Mouse (Mus musculus) heart, postnatal 14 days (tissue): ENCODE data around the gene Kremen1. TPM values are rescaled to one million over a fixed set of nuclear protein-coding genes. Genes with fewer than 3 reads are reported as not detected.
A peak's percentile ranks its signal among the peaks of the same experiment; 100 is the strongest.

Experiments used
- DNase-seq, 2 experiments: peaks; one replicate each; pipeline ENCODE4 v3.0.0; 2021 to 2022
- intact Hi-C: fragments of 180-260 bp; cut with DNase I; formaldehyde crosslinking; loops from one replicate; pipeline ENCODE4 v1.15.1; 2025
- total RNA-seq, 2 experiments: library from RNA; stranded (reverse); gene quantifications; 2 replicates each; pipeline ENCODE4 v1.2.3; 2021

Kremen1 gene
- total RNA-seq, 2 experiments from 2014 or later = 69.9 to 70.5 TPM

DNA sequence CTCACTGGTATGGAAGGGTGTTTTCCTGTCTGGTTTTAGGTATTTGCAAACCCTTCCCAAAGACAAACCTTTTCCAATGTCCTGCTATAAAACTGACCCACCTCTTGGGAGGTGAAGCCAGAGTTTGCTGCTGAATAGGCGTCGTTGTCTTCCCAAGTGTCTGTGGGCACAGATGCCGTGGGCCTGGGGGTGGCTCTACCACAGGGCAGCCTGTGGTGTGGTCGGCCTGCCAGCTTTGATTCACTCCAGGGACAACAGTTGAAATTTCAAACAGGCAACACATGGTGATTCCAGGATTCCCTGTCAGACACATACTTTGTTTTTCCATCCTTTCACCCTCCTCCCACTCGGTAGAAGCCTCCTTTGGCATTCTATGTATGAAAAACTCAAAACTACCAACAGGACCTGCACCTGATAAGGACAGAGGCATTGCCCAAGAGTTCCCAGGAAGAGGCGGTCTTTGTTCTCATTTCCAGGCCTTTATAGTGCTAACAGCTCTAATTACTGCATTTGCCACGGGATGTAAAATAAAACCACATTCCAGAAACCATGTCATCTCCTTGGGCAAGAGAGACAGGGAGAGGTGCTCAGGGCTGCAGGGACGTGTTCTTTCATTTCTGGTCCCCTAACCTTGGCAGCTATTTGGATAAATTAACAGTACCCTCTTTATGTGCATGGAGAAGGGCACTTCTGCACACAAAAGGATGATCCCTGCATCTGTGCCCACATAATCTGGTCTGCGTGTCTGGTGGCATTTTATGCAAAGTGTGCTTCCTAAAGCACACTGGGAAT lies 10.1 kb upstream of the Kremen1 start:
- no peak for DNase-seq
- intact Hi-C loops = no loop called here

- intact Hi-C loops = no loop called here
- DNase-seq = no peak
These were observed 8.6 kb upstream of the Kremen1 start for GRCm38 (mm10) chr11:5269846-5270461.

DNA sequence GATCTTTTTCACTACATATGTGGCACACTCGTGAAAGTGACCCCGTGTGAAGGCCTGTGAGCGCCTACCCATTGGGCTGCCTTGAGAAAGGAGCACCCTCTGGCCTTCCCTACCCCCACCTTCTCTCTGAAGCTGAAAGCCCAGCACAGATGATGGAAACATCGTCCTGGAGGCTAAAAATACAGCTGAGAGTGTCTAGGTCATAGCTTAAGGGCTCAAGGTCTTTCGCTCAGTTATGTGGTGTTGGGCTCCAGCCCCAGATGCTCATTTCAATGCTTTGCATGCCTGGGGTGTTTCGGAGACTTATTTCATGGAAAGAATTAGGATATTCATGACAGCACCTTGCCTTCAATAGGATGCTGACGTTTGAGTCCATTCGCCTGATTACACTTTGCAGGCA lies 4.4 kb upstream of the Kremen1 start:
- no peak for DNase-seq
- intact Hi-C loops = no loop called here

DNA sequence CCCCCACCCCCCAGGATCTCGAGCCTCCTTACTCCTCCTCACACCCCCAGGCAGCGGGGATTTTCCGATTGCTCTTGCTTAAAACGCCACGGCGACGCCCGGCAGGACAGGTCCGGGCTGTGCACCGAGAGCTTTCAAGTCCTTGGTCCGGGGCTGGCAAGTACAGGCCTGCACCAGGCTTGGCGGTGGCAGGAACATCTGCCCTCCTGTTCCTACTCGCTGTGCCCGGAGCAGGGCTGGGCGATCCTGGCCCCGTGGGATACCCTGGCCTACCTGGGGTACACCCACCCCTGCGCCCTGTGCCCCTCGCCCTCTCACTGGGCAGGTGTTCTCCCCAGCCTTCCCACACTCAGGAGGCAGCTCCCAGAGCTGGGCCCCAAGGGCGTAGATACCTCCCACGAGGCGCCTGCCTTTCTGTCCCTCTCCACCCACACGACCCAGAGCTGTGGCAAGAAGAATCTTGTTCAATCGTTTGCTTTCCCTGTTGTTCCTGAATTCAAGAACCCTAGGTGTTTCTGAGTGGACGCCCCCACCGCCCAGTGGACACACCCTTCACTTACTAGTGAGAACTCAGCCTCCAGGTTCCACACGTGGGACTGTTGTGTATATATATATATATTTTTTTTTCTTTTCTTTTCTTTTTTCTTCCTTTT lies 1.8 kb upstream of the Kremen1 start:
- intact Hi-C loops = loop anchor here (5.0 kb wide), 1 partner anchor 71 kb away; no protein-coding TSS in a partner anchor
- DNase-seq = no peak

DNA sequence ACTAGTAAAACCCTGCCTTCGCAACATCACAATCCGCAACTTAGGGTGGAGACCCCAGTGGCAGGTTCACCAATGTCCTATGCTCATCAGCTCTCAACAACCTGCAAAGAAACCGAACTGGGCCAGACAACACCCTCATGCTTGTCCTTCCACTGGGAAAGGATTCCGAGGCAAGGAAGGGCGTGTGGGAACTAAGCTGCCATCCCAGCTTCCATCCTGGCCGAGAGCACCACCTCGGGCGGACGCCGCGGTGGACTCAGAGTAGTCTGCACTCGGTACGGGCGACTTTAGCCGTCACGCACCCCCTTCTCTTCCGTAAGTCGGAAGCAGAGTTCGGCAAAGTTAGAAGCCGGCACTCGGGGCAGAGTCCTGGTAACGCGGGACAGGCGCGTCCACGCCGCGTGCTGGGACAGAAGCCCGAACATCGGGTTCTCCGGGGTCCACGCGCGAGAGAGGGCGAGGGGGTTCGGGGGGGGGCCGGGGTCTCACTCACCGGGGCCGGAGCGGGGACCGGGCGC lies 357 bp downstream of the Kremen1 start:
- intact Hi-C loops = loop anchor here (2.0 to 5.0 kb wide), 2 partner anchors 16 to 69 kb away; no protein-coding TSS in a partner anchor
- DNase-seq = peak; percentile 59 to 60

DNA sequence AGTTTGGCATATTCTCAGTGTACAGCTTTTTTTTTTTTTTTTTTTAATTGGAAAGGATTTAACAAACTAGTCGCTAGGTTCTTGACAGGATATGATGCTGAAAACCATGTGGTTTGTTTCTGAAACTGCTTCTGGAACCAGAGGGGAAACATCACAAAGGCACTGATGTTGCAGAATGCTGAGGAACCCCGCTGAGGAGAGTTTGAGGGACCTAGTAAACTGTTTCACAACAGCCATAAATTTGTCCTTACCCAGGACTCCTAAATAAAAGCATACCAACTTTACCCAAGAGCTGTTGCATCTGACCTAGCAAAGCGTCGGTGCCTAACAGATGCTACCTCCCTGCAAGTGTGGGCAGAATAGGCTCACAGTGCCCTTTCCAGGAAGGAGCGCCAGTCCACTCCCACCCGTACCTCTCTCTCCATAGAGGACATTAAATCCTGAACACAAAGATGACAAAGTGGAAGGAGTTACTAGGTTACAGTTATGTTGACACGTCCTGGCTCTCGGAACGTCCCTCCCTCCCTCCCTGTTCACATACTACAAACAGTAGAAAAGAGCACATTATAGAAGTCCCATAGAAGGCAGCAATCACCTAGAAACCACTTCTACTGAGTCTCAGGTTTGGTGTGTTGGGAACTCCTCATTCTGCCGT lies 1.3 kb downstream of the Kremen1 start:
- DNase-seq = no peak
- intact Hi-C loops = loop anchor here (2.0 to 5.0 kb wide), 2 partner anchors 15 to 68 kb away; no protein-coding TSS in a partner anchor

- intact Hi-C loops = no loop called here
- DNase-seq = no peak
These were observed 3.3 kb downstream of the Kremen1 start for GRCm38 (mm10) chr11:5258036-5258435.

DNA sequence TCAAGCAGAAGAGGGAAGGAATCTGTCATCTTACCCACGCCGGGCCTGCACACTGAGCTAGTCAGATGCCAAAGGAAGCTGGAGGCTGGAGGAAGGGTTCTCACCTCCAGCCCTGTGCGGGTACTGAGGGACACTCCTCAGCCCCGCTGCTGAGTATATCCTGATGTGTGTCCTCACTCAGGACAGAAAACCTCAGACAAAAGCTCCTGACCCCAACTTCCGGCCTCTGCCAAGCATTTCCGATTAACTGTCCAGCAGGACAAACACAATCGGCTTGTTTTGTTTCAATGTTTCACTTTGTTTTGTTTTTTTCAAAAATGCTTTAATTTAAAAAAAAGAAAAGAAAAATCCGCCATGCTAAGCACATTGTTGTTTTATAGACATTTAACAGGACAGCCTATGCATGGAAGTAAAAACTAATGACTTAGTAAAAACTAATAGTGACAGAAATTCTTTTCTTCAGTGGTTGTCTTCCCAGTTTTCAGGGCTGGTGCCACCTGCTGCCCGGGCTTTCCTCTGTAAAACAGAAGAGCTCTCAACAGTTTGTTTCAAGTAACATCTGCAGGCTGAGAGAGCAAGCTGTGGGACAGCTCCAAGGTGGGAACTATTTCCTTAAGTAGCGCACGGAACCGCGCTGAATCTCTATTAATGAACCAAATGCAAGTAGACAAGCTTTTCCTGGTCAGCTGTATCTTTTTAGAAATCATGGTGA lies 4.1 kb downstream of the Kremen1 start:
- no peak for DNase-seq
- intact Hi-C loops = no loop called here

GRCm38 (mm10) chr11:5255509-5256014 lies 5.8 kb downstream of the Kremen1 start:
- intact Hi-C loops = no loop called here

DNA sequence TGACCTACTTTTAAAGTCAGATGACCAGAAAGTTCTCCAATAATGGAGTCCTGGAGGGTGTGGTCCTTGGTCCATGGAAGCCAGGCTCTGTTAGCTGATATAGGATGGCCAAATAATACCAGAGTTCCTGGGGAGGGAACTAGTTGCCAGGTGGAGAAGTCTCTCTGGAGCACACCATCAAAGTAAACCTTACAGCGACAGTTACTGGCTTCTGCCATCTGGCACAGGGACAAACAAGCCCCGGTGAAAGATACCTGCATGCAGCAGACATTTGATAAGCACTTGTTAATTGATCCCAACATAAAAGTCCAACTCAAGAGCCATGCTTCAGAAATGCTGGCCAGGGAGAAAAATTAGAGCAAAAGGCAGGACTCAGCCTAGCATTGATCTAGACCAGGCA lies 7.3 kb downstream of the Kremen1 start:
- no peak for DNase-seq
- intact Hi-C loops = no loop called here

More at GRCm38 (mm10) chr11:5255509-5256014, 5.8 kb downstream of the Kremen1 start:
- no peak for DNase-seq

- intact Hi-C loops = no loop called here
These were observed 7.8 kb downstream of the Kremen1 start for GRCm38 (mm10) chr11:5253528-5253927.

DNA sequence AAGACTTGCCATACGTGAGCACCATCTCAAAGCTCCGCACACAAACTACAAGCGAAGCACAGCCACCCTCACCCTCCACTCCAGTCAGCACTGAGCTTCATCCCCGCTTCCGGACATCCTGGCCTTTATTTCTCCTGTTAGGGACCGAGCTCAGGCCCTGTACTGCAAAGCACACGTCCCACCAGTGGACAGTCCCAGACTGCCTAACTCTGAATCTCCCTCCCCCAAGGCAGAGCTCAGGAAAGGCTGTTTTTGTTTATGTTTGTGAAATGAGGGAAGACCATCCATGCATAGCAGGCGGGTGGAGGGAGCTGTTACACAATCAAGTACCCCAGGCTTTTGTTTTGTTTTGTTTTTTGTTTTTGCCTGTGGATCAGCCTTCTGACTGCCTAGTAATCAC lies 8.6 kb downstream of the Kremen1 start:
- intact Hi-C loops = no loop called here
- DNase-seq = no peak

More at GRCm38 (mm10) chr11:5253528-5253927, 7.8 kb downstream of the Kremen1 start:
- no peak for DNase-seq

GRCm38 (mm10) chr11:5251112-5251511 lies 10.2 kb downstream of the Kremen1 start:
- intact Hi-C loops = no loop called here
- DNase-seq = no peak

GRCm38 (mm10) chr11:5248200-5248599 lies 13.2 kb downstream of the Kremen1 start:
- DNase-seq = no peak
- intact Hi-C loops = no loop called here

DNA sequence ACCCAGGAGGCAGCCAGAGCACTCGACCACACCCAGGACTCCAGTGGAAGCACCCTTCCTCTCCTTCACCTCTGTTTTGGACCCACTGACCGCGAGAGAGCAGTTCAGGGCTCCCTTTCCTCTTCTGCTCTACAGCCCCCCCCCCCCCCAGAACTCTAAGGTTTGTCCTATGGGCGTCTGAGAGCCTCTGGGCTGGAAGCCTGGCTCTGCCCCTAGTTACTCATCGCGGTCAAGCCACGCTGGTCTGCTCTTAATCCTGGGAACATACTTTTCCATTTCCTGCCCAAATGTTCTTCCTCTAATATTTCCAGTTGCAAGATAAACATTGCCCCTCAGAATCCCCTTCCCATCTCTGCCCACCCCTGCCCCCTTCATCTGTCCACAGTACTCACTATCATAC lies 15.9 kb downstream of the Kremen1 start:
- intact Hi-C loops = loop anchor here (2.0 kb wide), 1 partner anchor 15 kb away; the partner anchor contains the start of gene Kremen1

DNA sequence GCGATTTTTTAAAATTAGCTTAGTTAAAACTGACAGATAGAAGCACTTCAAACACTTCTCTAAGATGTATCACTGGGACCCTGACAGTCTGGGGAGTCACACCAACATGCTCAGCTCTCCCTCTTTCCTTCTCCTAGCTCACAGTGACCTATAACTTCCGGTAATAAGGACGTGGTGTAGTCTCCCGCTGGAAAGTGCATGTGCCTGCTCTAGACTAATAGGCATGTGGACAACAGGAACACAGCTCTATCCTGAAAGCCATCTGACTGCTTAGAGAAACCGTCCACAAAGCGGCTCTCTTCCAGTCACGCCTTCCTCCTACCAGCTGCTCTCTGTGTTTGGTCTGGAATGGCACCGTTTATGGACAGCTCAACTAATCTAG lies 16.6 kb downstream of the Kremen1 start:
- intact Hi-C loops = loop anchor here (2.0 kb wide), 1 partner anchor 16 kb away; the partner anchor contains the start of gene Kremen1
- no peak for DNase-seq

More for the DNA sequence above, 15.9 kb downstream of the Kremen1 start:
- DNase-seq = no peak

GRCm38 (mm10) chr11:5243812-5244748 lies 17.3 kb downstream of the Kremen1 start:
- peak; percentile 52 to 65 for DNase-seq
- intact Hi-C loops = loop anchor here (2.0 kb wide), 1 partner anchor 17 kb away; the partner anchor contains the start of gene Kremen1

DNA sequence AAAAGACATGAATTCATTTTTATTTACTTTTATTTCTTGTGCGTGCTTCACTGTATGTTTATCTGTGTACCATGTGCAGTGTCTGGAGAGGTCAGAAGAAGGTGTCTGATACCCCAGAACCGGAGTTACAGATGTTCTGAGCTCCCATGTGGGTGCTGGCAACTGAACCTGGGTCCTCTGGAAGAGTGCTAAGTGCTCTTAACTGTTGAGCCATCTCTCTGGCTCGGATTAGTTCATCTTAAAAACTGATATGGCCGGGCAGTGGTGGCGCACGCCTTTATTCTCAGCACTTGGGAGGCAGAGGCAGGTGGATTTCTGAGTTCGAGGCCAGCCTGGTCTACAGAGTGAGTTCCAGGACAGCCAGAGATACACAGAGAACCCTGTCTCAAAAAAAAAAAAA lies 18.1 kb downstream of the Kremen1 start:
- intact Hi-C loops = no loop called here
- DNase-seq = no peak
